Comparison of ENCODE assay signal across 8 mouse cellular contexts in the genomic region with DNA sequence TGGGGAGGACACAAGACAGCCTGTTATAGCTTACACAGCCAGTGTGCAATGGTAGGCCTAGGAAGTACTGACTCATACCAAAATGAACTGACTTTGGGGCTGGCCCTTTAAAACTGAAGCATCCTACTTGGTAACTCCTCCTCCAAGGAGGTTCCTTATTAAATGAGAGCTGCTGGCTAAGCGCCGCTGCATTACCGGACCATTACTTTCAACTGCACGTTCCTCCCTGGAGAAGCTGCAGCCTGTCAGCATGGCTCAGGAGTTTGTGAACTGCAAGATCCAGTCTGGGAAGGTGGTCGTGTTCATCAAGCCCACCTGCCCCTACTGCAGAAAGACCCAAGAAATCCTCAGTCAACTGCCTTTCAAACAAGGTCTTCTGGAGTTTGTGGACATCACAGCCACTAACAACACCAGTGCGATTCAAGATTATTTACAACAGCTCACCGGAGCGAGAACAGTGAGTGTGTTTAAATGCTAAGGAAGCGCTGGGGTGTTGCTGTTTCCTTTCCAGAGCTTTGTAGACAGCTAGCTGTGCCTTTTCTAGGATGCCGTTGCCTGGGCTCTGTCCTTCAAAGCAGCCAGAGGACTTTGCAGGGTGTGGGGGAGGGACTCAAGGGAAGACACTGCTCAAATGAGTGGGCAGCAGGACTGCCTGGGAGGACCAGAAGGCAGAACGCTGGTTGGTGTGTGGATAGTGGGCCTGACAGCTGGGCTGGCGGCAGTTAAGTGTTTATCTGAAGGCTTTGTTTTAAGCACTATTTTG. TPM values are rescaled to one million over a fixed set of nuclear protein-coding genes. Genes with fewer than 3 reads are reported as not detected.
DNase-seq lines count a peak whose midpoint lies in the region; ATAC-seq and TF ChIP-seq lines count a peak whose summit lies in the region.

Glrx (plus strand) TSS at position 150 of the 763 bp plus-strand sequence.

- H3K4me3 ChIP-seq in cortical plate, adult 2 months (ENCODE audit: insufficient read depth, low read length), result peak within 1 kb of the TSS; percentile 82
- peak within 1 kb of the TSS; percentile 63 for H3K4me3 ChIP-seq in hindbrain, postnatal 0 days (ENCODE audit: low read length)

- TF ChIP-seq POLR2A in cortical plate, adult 2 months (IDR thresholded peaks at IDR 0.05; ENCODE audit: extremely low read depth, insufficient read depth, low read length), result peak; percentile 95

- peak within 1 kb of the TSS; percentile 81 for H3K27ac ChIP-seq in cortical plate, adult 2 months (ENCODE audit: insufficient read depth, low read length)
- H3K27ac ChIP-seq in hindbrain, postnatal 0 days, result peak within 1 kb of the TSS; percentile 87

- H3K27me3 ChIP-seq in hindbrain, postnatal 0 days (ENCODE audit: insufficient read depth, low read length), result no peaks in the 10 kb centered on the region

- H3K36me3 ChIP-seq in hindbrain, postnatal 0 days (ENCODE audit: insufficient read depth, low read length), result no peaks in the 10 kb centered on the region

- H3K9me3 ChIP-seq in hindbrain, postnatal 0 days (ENCODE audit: low read length), result no peaks in the 10 kb centered on the region

- TF ChIP-seq CTCF in cortical plate, adult 2 months (IDR thresholded peaks at IDR 0.05; ENCODE audit: extremely low read depth, insufficient read depth, low read length), result no peak
- TF ChIP-seq CTCF in hindbrain, postnatal 0 days (IDR thresholded peaks at IDR 0.05; ENCODE audit: low read depth), result no peak

- H3K4me2 ChIP-seq in hindbrain, postnatal 0 days (ENCODE audit: low read depth, low read length), result peak within 1 kb of the TSS; percentile 80

- DNase-seq in gastrocnemius, adult 8-10 months (ENCODE audit: low spot score in 2 of 2), result peak; percentile 55 to 56
- peak; percentile 88 for DNase-seq in hindbrain, postnatal 0 days (ENCODE audit: low spot score)
- peak; percentile 73 to 85 for DNase-seq in left cerebral cortex, adult 18-20 months (ENCODE audit: low spot score in 2 of 2)
- DNase-seq in lung, postnatal 4 days, result peak; percentile 73 to 74
- peak; percentile 37 for DNase-seq in retina, postnatal 7 days (ENCODE audit: low read depth, low spot score)
- DNase-seq in urinary bladder, adult 2 months (ENCODE audit: low spot score), result peak; percentile 43

- peak within 1 kb of the TSS; percentile 55 for H3K9ac ChIP-seq in hindbrain, postnatal 0 days (replicated peaks; ENCODE audit: low read length)

- H3K4me1 ChIP-seq in cortical plate, adult 2 months (ENCODE audit: control insufficient read depth, insufficient read depth, low read length), result peaks cover 3% of the 10 kb centered on the region; the same call in 1 of the 2 replicates
- peaks cover 31% of the 10 kb centered on the region for H3K4me1 ChIP-seq in hindbrain, postnatal 0 days (ENCODE audit: insufficient read depth, low read length)

- peak; percentile 97 for ATAC-seq in activated CD4-positive, CD25-positive, alpha-beta regulatory T cell, adult 4 months
- ATAC-seq in hindbrain, postnatal 0 days, result peak; percentile 92

- under 1% methylated on average over 12 of the region's 12 CpGs for WGBS in hindbrain, postnatal 0 days

RNA-seq across cellular contexts. Expression of gene Glrx, which starts in this region (rescaled TPM):
- polyA plus RNA-seq in activated CD4-positive, CD25-positive, alpha-beta regulatory T cell, adult 4 months (2017; shearing (Covaris generic)), result 100 to 1,000 TPM; 318 to 351 TPM
- polyA plus RNA-seq in cortical plate, adult 2 months (2012; rRNA removed), result 69.9 and 77.0 TPM in 2 replicates
- 10 to 100 TPM; 23.6 to 32.2 (median 28.3) TPM for total RNA-seq in gastrocnemius, adult 8-10 months (2022)
- total RNA-seq in hindbrain, postnatal 0 days (2014; rRNA removed), result 69.6 and 69.7 TPM in 2 replicates
- 103 TPM in 2 replicates for polyA plus RNA-seq in hindbrain, postnatal 0 days (2015; fragmentation: Nextera tagmentation; extraction: Ambion mirVana)
- total RNA-seq in left cerebral cortex, adult 18-20 months (2021), result 10 to 100 TPM; 48.1 to 55.5 TPM
- polyA plus RNA-seq in urinary bladder, adult 2 months (2012; rRNA removed), result 64.4 and 65.9 TPM in 2 replicates

Comparison
In these comparisons a context has a peak if more than half of its experiments do, and no peak if none do; other contexts are left out.
1. Peak in every context shown above with its lines: DNase-seq, ATAC-seq, H3K4me3 ChIP-seq and H3K27ac ChIP-seq.
2. DNase-seq: peak in every context shown above with its lines; median percentile 88 in hindbrain, postnatal 0 days; 79 in left cerebral cortex, adult 18-20 months; 74 in lung, postnatal 4 days; 56 in gastrocnemius, adult 8-10 months; 43 in urinary bladder, adult 2 months; 37 in retina, postnatal 7 days.